Mouse (Mus musculus): ENCODE data around the gene St5. TPM values are rescaled to one million over a fixed set of nuclear protein-coding genes. Genes with fewer than 3 reads are reported as not detected.

Gene St5
- 1 to 10 TPM; 1.3 to 1.7 TPM for polyA plus RNA-seq (2017; shearing (Covaris generic))

GRCm38 (mm10) chr7:109703190-109704015, at the start of gene St5, which contains the start of gene Akip1:
TSS of gene St5 (minus strand) at chr7:109703605.
TSS of gene Akip1 (plus strand) at chr7:109703690.
- peak; percentile 93 for ATAC-seq

GRCm38 (mm10) chr7:109752008-109752925, 48.9 kb upstream of the St5 start, which contains the start of gene Tmem9b:
TSS of gene Tmem9b (minus strand) at chr7:109752875.
- ATAC-seq: peak; percentile 90

- peak; percentile 43 for ATAC-seq
Observed at GRCm38 (mm10) chr7:109751427-109752007, 48.1 kb upstream of the St5 start.

GRCm38 (mm10) chr7:109747747-109748146, 44.3 kb upstream of the St5 start:
- ATAC-seq: no peak

- ATAC-seq: peak; percentile 76
Observed at GRCm38 (mm10) chr7:109741703-109742102, 38.3 kb upstream of the St5 start.

- peak; percentile 69 for ATAC-seq
Observed at GRCm38 (mm10) chr7:109741060-109741459, 37.7 kb upstream of the St5 start.

GRCm38 (mm10) chr7:109739822-109740370, 36.5 kb upstream of the St5 start:
- ATAC-seq: no peak

GRCm38 (mm10) chr7:109734806-109735205, 31.4 kb upstream of the St5 start:
- no peak for ATAC-seq

- no peak for ATAC-seq
Observed at GRCm38 (mm10) chr7:109731626-109732025, 28.2 kb upstream of the St5 start, which contains the start of gene Ascl3. TSS of gene Ascl3 (minus strand) at chr7:109731726.

GRCm38 (mm10) chr7:109723697-109724096, 20.3 kb upstream of the St5 start, which contains the start of gene BC051019:
TSS of gene BC051019 (minus strand) at chr7:109723850.
- no peak for ATAC-seq

- no peak for ATAC-seq
Observed at GRCm38 (mm10) chr7:109723114-109723513, 19.7 kb upstream of the St5 start.

GRCm38 (mm10) chr7:109722618-109723017, 19.2 kb upstream of the St5 start:
- ATAC-seq: no peak

- no peak for ATAC-seq
Observed at GRCm38 (mm10) chr7:109719286-109719685, 15.9 kb upstream of the St5 start.

- ATAC-seq: no peak
Observed at GRCm38 (mm10) chr7:109713434-109713982, 10.1 kb upstream of the St5 start.

GRCm38 (mm10) chr7:109712198-109712597, 8.8 kb upstream of the St5 start:
- ATAC-seq: no peak

- ATAC-seq: no peak
Observed at GRCm38 (mm10) chr7:109710069-109710468, 6.7 kb upstream of the St5 start.

GRCm38 (mm10) chr7:109708961-109709382, 5.6 kb upstream of the St5 start:
- ATAC-seq: no peak

GRCm38 (mm10) chr7:109707023-109707785, 3.8 kb upstream of the St5 start:
- ATAC-seq: peak; percentile 55

GRCm38 (mm10) chr7:109704461-109704860, 1.1 kb upstream of the St5 start:
- ATAC-seq: no peak

- ATAC-seq: no peak
Observed at GRCm38 (mm10) chr7:109704016-109704377, 592 bp upstream of the St5 start.

- ATAC-seq: no peak
Observed at GRCm38 (mm10) chr7:109702721-109703120, 684 bp downstream of the St5 start.
